Mouse (Mus musculus) heart, embryonic 15.5 days (tissue): Measurements from ENCODE around the gene Stpg4. TPM values are rescaled to one million over a fixed set of nuclear protein-coding genes. Genes with fewer than 3 reads are reported as not detected.

Experiments
- ATAC-seq: fragments of 200-750 bp; cut with Nextera tagmentation; replicated peaks from 2 replicates; pipeline ENCODE4 v1.8.0; 2017; ENCODE audit warnings: low read depth, moderate TSS enrichment; ENCODE audit not compliant: insufficient number of reproducible peaks, insufficient read depth, low FRiP score
- H3K27ac ChIP-seq: fragments of 300-500 bp; sonication (generic); 2 replicates; pipeline ENCODE4 v1.5.1; 2015; ENCODE audit warnings: mild to moderate bottlenecking, inconsistent platforms
- H3K27me3 ChIP-seq: fragments of 300-500 bp; sonication (generic); 2 replicates; pipeline ENCODE4 v1.6.1; 2015; ENCODE audit warnings: inconsistent platforms
- H3K36me3 ChIP-seq: fragments of 300-500 bp; sonication (generic); 2 replicates; pipeline ENCODE4 v1.6.1; 2015; ENCODE audit warnings: mild to moderate bottlenecking, inconsistent platforms
- H3K4me1 ChIP-seq: fragments of 300-500 bp; sonication (generic); replicated peaks from 2 replicates; pipeline ENCODE4 v1.6.1; 2015; ENCODE audit warnings: inconsistent platforms
- H3K4me2 ChIP-seq: fragments of 300-500 bp; sonication (generic); 2 replicates; pipeline ENCODE4 v1.6.1; 2015; ENCODE audit warnings: inconsistent platforms, mild to moderate bottlenecking, moderate library complexity
- H3K4me3 ChIP-seq: fragments of 300-500 bp; sonication (generic); 2 replicates; pipeline ENCODE4 v1.5.1; 2015; ENCODE audit warnings: mild to moderate bottlenecking, inconsistent platforms
- H3K9ac ChIP-seq: fragments of 300-500 bp; sonication (generic); 2 replicates; pipeline ENCODE4 v1.6.1; 2015; ENCODE audit warnings: mild to moderate bottlenecking, inconsistent platforms
- H3K9me3 ChIP-seq: fragments of 300-500 bp; sonication (generic); replicated peaks from 2 replicates; pipeline ENCODE4 v1.6.1; 2016; ENCODE audit warnings: inconsistent platforms
- WGBS: fragments of 180-500 bp; shearing (Covaris S2); methylation state at CpG from one replicate; pipeline ENCODE4 v1.1.7; 2015; ENCODE audit warnings: mixed read lengths; 5-methylcytosine and 5-hydroxymethylcytosine counted together
- polyA plus RNA-seq: library from polyadenylated mRNA; unstranded; fragments of >200 nt; fragmentation: Nextera tagmentation; extraction: Ambion mirVana; gene quantifications from 2 replicates; pipeline ENCODE4 v1.2.1, GENCODE M21; 2015

The Stpg4 gene
- polyA plus RNA-seq, 1 experiment from 2014 or later = not detected

- no peak overlapping the region for H3K4me2 ChIP-seq
- H3K9me3 ChIP-seq = no peaks in the 10 kb centered on the region
- no peak overlapping the region for H3K9ac ChIP-seq
- ATAC-seq = no peak
- 68% methylated on average over 11 of the region's 11 CpGs for WGBS
- no peak overlapping the region for H3K27ac ChIP-seq
- H3K4me3 ChIP-seq = no peak overlapping the region
- no peaks in the 10 kb centered on the region for H3K4me1 ChIP-seq
- H3K36me3 ChIP-seq = no peaks in the 10 kb centered on the region
- H3K27me3 ChIP-seq = no peaks in the 10 kb centered on the region
These were observed 22.0 kb downstream of the Stpg4 start for GRCm38 (mm10) chr17:87405576-87405975.

- Histone ChIP-seq H3K9me3 (no peaks in the 10 kb centered on the region), H3K4me3 (no peak overlapping the region), H3K27ac (no peak overlapping the region), H3K4me1 (no peaks in the 10 kb centered on the region), H3K9ac (no peak overlapping the region), H3K36me3 (no peaks in the 10 kb centered on the region), H3K4me2 (no peak overlapping the region), H3K27me3 (no peaks in the 10 kb centered on the region)
- WGBS = 75% methylated on average over 4 of the region's 4 CpGs
- no peak for ATAC-seq
These were observed 24.1 kb downstream of the Stpg4 start for GRCm38 (mm10) chr17:87403462-87403861.

- Histone ChIP-seq H3K36me3 (no peaks in the 10 kb centered on the region), H3K4me1 (no peaks in the 10 kb centered on the region), H3K9me3 (no peaks in the 10 kb centered on the region), H3K4me3 (no peak overlapping the region), H3K27me3 (no peaks in the 10 kb centered on the region), H3K27ac (no peak overlapping the region), H3K4me2 (no peak overlapping the region), H3K9ac (no peak overlapping the region)
- WGBS = 85% methylated on average over 11 of the region's 11 CpGs
- ATAC-seq = no peak
These were observed 25.1 kb downstream of the Stpg4 start for GRCm38 (mm10) chr17:87402444-87402843.

- no peaks in the 10 kb centered on the region for H3K9me3 ChIP-seq
- no peak overlapping the region for H3K27ac ChIP-seq
- H3K4me2 ChIP-seq = no peak overlapping the region
- no peak overlapping the region for H3K9ac ChIP-seq
- no peak overlapping the region for H3K4me3 ChIP-seq
- H3K27me3 ChIP-seq = no peaks in the 10 kb centered on the region
- no peaks in the 10 kb centered on the region; the same call in 1 of the 2 replicates for H3K4me1 ChIP-seq
- no peaks in the 10 kb centered on the region for H3K36me3 ChIP-seq
- ATAC-seq = no peak; the same call in 1 of the 2 replicates
- WGBS = 77% methylated on average over 11 of the region's 11 CpGs
These were observed 30.5 kb downstream of the Stpg4 start for GRCm38 (mm10) chr17:87397088-87397487.

GRCm38 (mm10) chr17:87391242-87391641 lies 36.3 kb downstream of the Stpg4 start:
- WGBS = 54% methylated on average over 7 of the region's 7 CpGs
- Histone ChIP-seq H3K27me3 (no peaks in the 10 kb centered on the region), H3K9ac (no peak overlapping the region), H3K9me3 (no peaks in the 10 kb centered on the region), H3K4me3 (no peak overlapping the region), H3K4me1 (peaks cover 7% of the 10 kb centered on the region), H3K4me2 (no peak overlapping the region), H3K27ac (peak overlapping the region; percentile 45), H3K36me3 (no peaks in the 10 kb centered on the region)
- peak; percentile 60; the same call in 1 of the 2 replicates for ATAC-seq

- Histone ChIP-seq H3K9me3 (no peaks in the 10 kb centered on the region), H3K9ac (no peak overlapping the region), H3K4me3 (no peak overlapping the region), H3K4me1 (peaks cover 7% of the 10 kb centered on the region), H3K27ac (no peak overlapping the region), H3K4me2 (no peak overlapping the region), H3K27me3 (no peaks in the 10 kb centered on the region), H3K36me3 (no peaks in the 10 kb centered on the region)
- 13% methylated on average over 5 of the region's 5 CpGs for WGBS
- no peak for ATAC-seq
These were observed 40.5 kb downstream of the Stpg4 start for GRCm38 (mm10) chr17:87387068-87387467.

- Histone ChIP-seq H3K4me2 (no peak overlapping the region), H3K4me1 (peaks cover 7% of the 10 kb centered on the region), H3K27me3 (no peaks in the 10 kb centered on the region), H3K27ac (no peak overlapping the region), H3K36me3 (no peaks in the 10 kb centered on the region), H3K9ac (no peak overlapping the region), H3K4me3 (no peak overlapping the region), H3K9me3 (no peaks in the 10 kb centered on the region)
- no peak for ATAC-seq
- WGBS = 73% methylated on average over 3 of the region's 3 CpGs
These were observed 41.7 kb downstream of the Stpg4 start for GRCm38 (mm10) chr17:87385835-87386234.

- Histone ChIP-seq H3K9me3 (no peaks in the 10 kb centered on the region), H3K27ac (no peak overlapping the region), H3K36me3 (no peaks in the 10 kb centered on the region), H3K27me3 (no peaks in the 10 kb centered on the region), H3K4me3 (no peak overlapping the region), H3K4me1 (peaks cover 46% of the 10 kb centered on the region), H3K9ac (no peak overlapping the region), H3K4me2 (no peak overlapping the region)
- ATAC-seq = no peak
- 91% methylated on average over 9 of the region's 9 CpGs for WGBS
These were observed 46.9 kb downstream of the Stpg4 start for GRCm38 (mm10) chr17:87380681-87381080.

GRCm38 (mm10) chr17:87379821-87380220 lies 47.7 kb downstream of the Stpg4 start:
- peaks cover 53% of the 10 kb centered on the region for H3K4me1 ChIP-seq
- H3K27ac ChIP-seq = no peak overlapping the region
- 0 out of 2 replicates have a peak overlapping the region, but pooled peaks have one; percentile 3 for H3K9ac ChIP-seq
- H3K27me3 ChIP-seq = no peaks in the 10 kb centered on the region
- no peaks in the 10 kb centered on the region for H3K36me3 ChIP-seq
- H3K9me3 ChIP-seq = no peaks in the 10 kb centered on the region
- H3K4me2 ChIP-seq = no peak overlapping the region
- no peak for ATAC-seq
- no peak overlapping the region for H3K4me3 ChIP-seq
- 48% methylated on average over 10 of the region's 10 CpGs for WGBS

- Histone ChIP-seq H3K9ac (0 out of 2 replicates have a peak overlapping the region, but pooled peaks have one; percentile 3), H3K9me3 (no peaks in the 10 kb centered on the region), H3K27me3 (no peaks in the 10 kb centered on the region), H3K4me2 (no peak overlapping the region), H3K4me1 (peaks cover 53% of the 10 kb centered on the region), H3K36me3 (no peaks in the 10 kb centered on the region), H3K4me3 (no peak overlapping the region), H3K27ac (0 out of 2 replicates have a peak overlapping the region, but pooled peaks have one; percentile 24)
- 80% methylated on average over 11 of the region's 11 CpGs for WGBS
- no peak for ATAC-seq
These were observed 48.3 kb downstream of the Stpg4 start for GRCm38 (mm10) chr17:87379160-87379624.

- H3K27me3 ChIP-seq = no peaks in the 10 kb centered on the region
- ATAC-seq = no peak
- no peak overlapping the region for H3K4me3 ChIP-seq
- H3K27ac ChIP-seq = no peak overlapping the region
- no peaks in the 10 kb centered on the region for H3K9me3 ChIP-seq
- H3K4me1 ChIP-seq = peaks cover 53% of the 10 kb centered on the region
- WGBS = 69% methylated on average over 16 of the region's 16 CpGs
- no peak overlapping the region for H3K9ac ChIP-seq
- no peak overlapping the region for H3K4me2 ChIP-seq
- H3K36me3 ChIP-seq = no peaks in the 10 kb centered on the region
These were observed 49.0 kb downstream of the Stpg4 start for GRCm38 (mm10) chr17:87378354-87379159.

GRCm38 (mm10) chr17:87377536-87377935 lies 50.0 kb downstream of the Stpg4 start:
- H3K4me1 ChIP-seq = peaks cover 53% of the 10 kb centered on the region
- WGBS = 70% methylated on average over 6 of the region's 6 CpGs
- H3K9me3 ChIP-seq = no peaks in the 10 kb centered on the region
- ATAC-seq = no peak
- no peaks in the 10 kb centered on the region for H3K36me3 ChIP-seq
- 0 out of 2 replicates have a peak overlapping the region, but pooled peaks have one; percentile 0 for H3K27ac ChIP-seq
- no peak overlapping the region for H3K9ac ChIP-seq
- no peak overlapping the region for H3K4me2 ChIP-seq
- H3K4me3 ChIP-seq = no peak overlapping the region
- H3K27me3 ChIP-seq = no peaks in the 10 kb centered on the region
